Mouse (Mus musculus) kidney, postnatal 4 days (tissue): ENCODE measurements at regions not wholly inside any gene's neighbourhood (a gene's known extent, or its start where the extent isn't known, plus 50 kb on each side); places are given as distances from the start of the nearest gene placed in this dataset.

Experiments used
- DNase-seq, 2 experiments: peaks; one replicate each; pipeline ENCODE4 v3.0.0; 2021; ENCODE audit warnings: mixed read lengths in 2 of 2

GRCm38 (mm10) chr6:31166347-31166746 lies 207.5 kb upstream of the Klf14 start:
- no peak for DNase-seq

- DNase-seq: no peak
Measured at GRCm38 (mm10) chr6:31167732-31168131, 208.9 kb upstream of the Klf14 start.

GRCm38 (mm10) chr6:31168730-31169129 lies 209.9 kb upstream of the Klf14 start:
- DNase-seq: no peak

- DNase-seq: no peak
Measured at GRCm38 (mm10) chr6:31169343-31169742, 210.5 kb upstream of the Klf14 start.

GRCm38 (mm10) chr6:31169868-31170600 lies 211.2 kb upstream of the Klf14 start:
- DNase-seq: no peak

- DNase-seq: no peak
Measured at GRCm38 (mm10) chr6:31171831-31172569, 213.1 kb upstream of the Klf14 start.

- DNase-seq: no peak
Measured at GRCm38 (mm10) chr6:31175769-31176168, 216.9 kb upstream of the Klf14 start.

- DNase-seq: peak; percentile 55 to 62
Measured at GRCm38 (mm10) chr6:31176368-31176767, 217.5 kb upstream of the Klf14 start.

- DNase-seq: no peak
Measured at GRCm38 (mm10) chr6:31176831-31177230, 218.0 kb upstream of the Klf14 start.

- no peak for DNase-seq
Measured at GRCm38 (mm10) chr6:31178201-31178880, 219.5 kb upstream of the Klf14 start.

- no peak for DNase-seq
Measured at GRCm38 (mm10) chr6:31182284-31182683, 216.3 kb upstream of the Mkln1 start.

GRCm38 (mm10) chr6:31183127-31183526 lies 215.4 kb upstream of the Mkln1 start:
- no peak for DNase-seq

GRCm38 (mm10) chr6:31184554-31184953 lies 214.0 kb upstream of the Mkln1 start:
- DNase-seq: no peak

- no peak for DNase-seq
Measured at GRCm38 (mm10) chr6:31185151-31185550, 213.4 kb upstream of the Mkln1 start.

- DNase-seq: no peak
Measured at GRCm38 (mm10) chr6:31188066-31188465, 210.5 kb upstream of the Mkln1 start.

GRCm38 (mm10) chr6:31189060-31189459 lies 209.5 kb upstream of the Mkln1 start:
- peak; percentile 26 to 40 for DNase-seq

- no peak for DNase-seq
Measured at GRCm38 (mm10) chr6:31190070-31190469, 208.5 kb upstream of the Mkln1 start.

GRCm38 (mm10) chr6:31190628-31191373 lies 207.7 kb upstream of the Mkln1 start:
- no peak for DNase-seq

GRCm38 (mm10) chr6:31191577-31191976 lies 207.0 kb upstream of the Mkln1 start:
- no peak for DNase-seq

- no peak for DNase-seq
Measured at GRCm38 (mm10) chr6:31192197-31192596, 206.3 kb upstream of the Mkln1 start.

- no peak for DNase-seq
Measured at GRCm38 (mm10) chr6:31193202-31193601, 205.3 kb upstream of the Mkln1 start.

GRCm38 (mm10) chr6:31197631-31198338 lies 200.8 kb upstream of the Mkln1 start:
- DNase-seq: peak; percentile 41 to 54
